Mouse (Mus musculus): ENCODE measurements around the gene Tnfrsf19.
A peak's percentile ranks its signal among the peaks of the same experiment; 100 is the strongest.

Tnfrsf19 gene

GRCm38 (mm10) chr14:61024006-61024405 lies 22.3 kb downstream of the Tnfrsf19 start:
- no peak for ATAC-seq (ENCODE audit: insufficient number of reproducible peaks, low FRiP score, low TSS enrichment)

- ATAC-seq (ENCODE audit: insufficient number of reproducible peaks, low FRiP score, low TSS enrichment): no peak
These were observed 23.9 kb downstream of the Tnfrsf19 start for GRCm38 (mm10) chr14:61022383-61022782.

GRCm38 (mm10) chr14:61020968-61021367 lies 25.3 kb downstream of the Tnfrsf19 start:
- ATAC-seq (ENCODE audit: insufficient number of reproducible peaks, low FRiP score, low TSS enrichment): no peak

GRCm38 (mm10) chr14:61019880-61020279 lies 26.4 kb downstream of the Tnfrsf19 start:
- ATAC-seq (ENCODE audit: insufficient number of reproducible peaks, low FRiP score, low TSS enrichment): no peak

- ATAC-seq (ENCODE audit: insufficient number of reproducible peaks, low FRiP score, low TSS enrichment): no peak
These were observed 31.7 kb downstream of the Tnfrsf19 start for GRCm38 (mm10) chr14:61014544-61014943.

GRCm38 (mm10) chr14:61012397-61012931 lies 33.8 kb downstream of the Tnfrsf19 start:
- ATAC-seq (ENCODE audit: insufficient number of reproducible peaks, low FRiP score, low TSS enrichment): 0 out of 2 replicates have a peak, but pooled peaks have one; percentile 24

- no peak for ATAC-seq (ENCODE audit: insufficient number of reproducible peaks, low FRiP score, low TSS enrichment)
These were observed 34.6 kb downstream of the Tnfrsf19 start for GRCm38 (mm10) chr14:61011621-61012174.

GRCm38 (mm10) chr14:61005127-61005837 lies 41.0 kb downstream of the Tnfrsf19 start:
- no peak for ATAC-seq (ENCODE audit: insufficient number of reproducible peaks, low FRiP score, low TSS enrichment)

- ATAC-seq (ENCODE audit: insufficient number of reproducible peaks, low FRiP score, low TSS enrichment): no peak
These were observed 42.6 kb downstream of the Tnfrsf19 start for GRCm38 (mm10) chr14:61003676-61004075.

- no peak for ATAC-seq (ENCODE audit: insufficient number of reproducible peaks, low FRiP score, low TSS enrichment)
These were observed 46.2 kb downstream of the Tnfrsf19 start for GRCm38 (mm10) chr14:61000072-61000471.

GRCm38 (mm10) chr14:60996556-60996955 lies 49.7 kb downstream of the Tnfrsf19 start:
- ATAC-seq (ENCODE audit: insufficient number of reproducible peaks, low FRiP score, low TSS enrichment): no peak

GRCm38 (mm10) chr14:60993506-60993905 lies 52.8 kb downstream of the Tnfrsf19 start:
- ATAC-seq (ENCODE audit: insufficient number of reproducible peaks, low FRiP score, low TSS enrichment): no peak

GRCm38 (mm10) chr14:60993092-60993491 lies 53.2 kb downstream of the Tnfrsf19 start:
- no peak for ATAC-seq (ENCODE audit: insufficient number of reproducible peaks, low FRiP score, low TSS enrichment)

- no peak for ATAC-seq (ENCODE audit: insufficient number of reproducible peaks, low FRiP score, low TSS enrichment)
These were observed 54.1 kb downstream of the Tnfrsf19 start for GRCm38 (mm10) chr14:60992144-60992543.

- ATAC-seq (ENCODE audit: insufficient number of reproducible peaks, low FRiP score, low TSS enrichment): no peak
These were observed 58.1 kb downstream of the Tnfrsf19 start for GRCm38 (mm10) chr14:60988228-60988627.

GRCm38 (mm10) chr14:60986926-60987325 lies 59.4 kb downstream of the Tnfrsf19 start:
- ATAC-seq (ENCODE audit: insufficient number of reproducible peaks, low FRiP score, low TSS enrichment): no peak

- no peak for ATAC-seq (ENCODE audit: insufficient number of reproducible peaks, low FRiP score, low TSS enrichment)
These were observed 61.2 kb downstream of the Tnfrsf19 start for GRCm38 (mm10) chr14:60985077-60985476.

GRCm38 (mm10) chr14:60984266-60984665 lies 62.0 kb downstream of the Tnfrsf19 start:
- ATAC-seq (ENCODE audit: insufficient number of reproducible peaks, low FRiP score, low TSS enrichment): no peak

GRCm38 (mm10) chr14:60982126-60982525 lies 64.2 kb downstream of the Tnfrsf19 start:
- no peak for ATAC-seq (ENCODE audit: insufficient number of reproducible peaks, low FRiP score, low TSS enrichment)

GRCm38 (mm10) chr14:60980244-60980887 lies 65.9 kb downstream of the Tnfrsf19 start:
- no peak for ATAC-seq (ENCODE audit: insufficient number of reproducible peaks, low FRiP score, low TSS enrichment)

- ATAC-seq (ENCODE audit: insufficient number of reproducible peaks, low FRiP score, low TSS enrichment): no peak
These were observed 68.2 kb downstream of the Tnfrsf19 start for GRCm38 (mm10) chr14:60978129-60978528.

All from cerebellum, adult (tissue).